Mouse (Mus musculus): ENCODE measurements around the gene Ppp1r16b. TPM values are rescaled to one million over a fixed set of nuclear protein-coding genes. Genes with fewer than 3 reads are reported as not detected.

Gene Ppp1r16b
- polyA plus RNA-seq (2015; fragmentation: Nextera tagmentation; extraction: Ambion mirVana): 30.3 and 33.3 TPM in 2 replicates

- no peaks in the 10 kb centered on the region for H3K9me3 ChIP-seq (ENCODE audit: control insufficient read depth, low read length)
- H3K27me3 ChIP-seq (replicated peaks; ENCODE audit: control insufficient read depth, insufficient read depth, low read length): peaks cover 2% of the 10 kb centered on the region; the same call in 1 of the 2 replicates
- no peak within 1 kb of the TSS for H3K27ac ChIP-seq (ENCODE audit: low read length)
- no peak within 1 kb of the TSS for H3K9ac ChIP-seq (replicated peaks; ENCODE audit: low read depth, low read length)
- ATAC-seq: no peak
- H3K4me3 ChIP-seq (replicated peaks; ENCODE audit: low read length): no peak within 1 kb of the TSS
- 68% methylated on average over 4 of the region's 4 CpGs for WGBS
- H3K4me1 ChIP-seq (replicated peaks; ENCODE audit: control insufficient read depth, insufficient read depth, low read length): peaks cover 24% of the 10 kb centered on the region
- no peaks in the 10 kb centered on the region for H3K36me3 ChIP-seq (ENCODE audit: control insufficient read depth, insufficient read depth)
- no peak within 1 kb of the TSS for H3K4me2 ChIP-seq (ENCODE audit: low read length)
Observed at GRCm38 (mm10) chr2:158665098-158665497, at the start of gene Ppp1r16b. TSS of gene Ppp1r16b (plus strand) at chr2:158665398.

GRCm38 (mm10) chr2:158615702-158616101 is 49.5 kb upstream of the Ppp1r16b start:
- WGBS: 3% methylated on average over 13 of the region's 13 CpGs
- H3K27me3 ChIP-seq (replicated peaks; ENCODE audit: control insufficient read depth, insufficient read depth, low read length): peaks cover 56% of the 10 kb centered on the region
- H3K4me3 ChIP-seq (replicated peaks; ENCODE audit: low read length): peak overlapping the region; percentile 59
- peak overlapping the region; percentile 61 for H3K4me2 ChIP-seq (ENCODE audit: low read length)
- peaks cover 22% of the 10 kb centered on the region for H3K4me1 ChIP-seq (replicated peaks; ENCODE audit: control insufficient read depth, insufficient read depth, low read length)
- no peak for ATAC-seq
- H3K36me3 ChIP-seq (ENCODE audit: control insufficient read depth, insufficient read depth): no peaks in the 10 kb centered on the region
- H3K9me3 ChIP-seq (ENCODE audit: control insufficient read depth, low read length): no peaks in the 10 kb centered on the region
- peak overlapping the region; percentile 41; the same call in 1 of the 2 replicates for H3K9ac ChIP-seq (replicated peaks; ENCODE audit: low read depth, low read length)
- H3K27ac ChIP-seq (ENCODE audit: low read length): no peak overlapping the region

GRCm38 (mm10) chr2:158616296-158616695 is 48.9 kb upstream of the Ppp1r16b start:
- ATAC-seq: peak; percentile 76
- H3K27ac ChIP-seq (ENCODE audit: low read length): peak overlapping the region; percentile 64
- under 1% methylated on average over 12 of the region's 12 CpGs for WGBS
- peaks cover 51% of the 10 kb centered on the region for H3K27me3 ChIP-seq (replicated peaks; ENCODE audit: control insufficient read depth, insufficient read depth, low read length)
- peak overlapping the region; percentile 41; the same call in 1 of the 2 replicates for H3K9ac ChIP-seq (replicated peaks; ENCODE audit: low read depth, low read length)
- peak overlapping the region; percentile 61 for H3K4me2 ChIP-seq (ENCODE audit: low read length)
- H3K4me1 ChIP-seq (replicated peaks; ENCODE audit: control insufficient read depth, insufficient read depth, low read length): peaks cover 18% of the 10 kb centered on the region
- no peaks in the 10 kb centered on the region for H3K36me3 ChIP-seq (ENCODE audit: control insufficient read depth, insufficient read depth)
- peak overlapping the region; percentile 59 for H3K4me3 ChIP-seq (replicated peaks; ENCODE audit: low read length)
- H3K9me3 ChIP-seq (ENCODE audit: control insufficient read depth, low read length): no peaks in the 10 kb centered on the region

GRCm38 (mm10) chr2:158616790-158617189 is 48.4 kb upstream of the Ppp1r16b start:
- 0 out of 2 replicates have a peak overlapping the region, but pooled peaks have one; percentile 41 for H3K9ac ChIP-seq (replicated peaks; ENCODE audit: low read depth, low read length)
- peak; percentile 19; the same call in 1 of the 2 replicates for ATAC-seq

GRCm38 (mm10) chr2:158624718-158625222 is 40.4 kb upstream of the Ppp1r16b start, which contains the start of gene Actr5:
TSS of gene Actr5 (plus strand) at chr2:158624888.
- Histone ChIP-seq H3K9me3 (ENCODE audit: control insufficient read depth, low read length) (no peaks in the 10 kb centered on the region), H3K9ac (replicated peaks; ENCODE audit: low read depth, low read length) (peak within 1 kb of the TSS; percentile 82), H3K27me3 (replicated peaks; ENCODE audit: control insufficient read depth, insufficient read depth, low read length) (peaks cover 5% of the 10 kb centered on the region; the same call in 1 of the 2 replicates), H3K27ac (ENCODE audit: low read length) (peak within 1 kb of the TSS; percentile 88), H3K4me1 (replicated peaks; ENCODE audit: control insufficient read depth, insufficient read depth, low read length) (peaks cover 16% of the 10 kb centered on the region), H3K4me3 (replicated peaks; ENCODE audit: low read length) (peak within 1 kb of the TSS; percentile 93), H3K36me3 (ENCODE audit: control insufficient read depth, insufficient read depth) (peaks cover 3% of the 10 kb centered on the region; the same call in 1 of the 2 replicates), H3K4me2 (ENCODE audit: low read length) (peak within 1 kb of the TSS; percentile 93)
- 0% methylated on average over 39 of the region's 39 CpGs for WGBS
- ATAC-seq: peak; percentile 91

More at GRCm38 (mm10) chr2:158616790-158617189, 48.4 kb upstream of the Ppp1r16b start:
- Histone ChIP-seq H3K9me3 (ENCODE audit: control insufficient read depth, low read length) (no peaks in the 10 kb centered on the region), H3K4me2 (ENCODE audit: low read length) (peak overlapping the region; percentile 61), H3K4me3 (replicated peaks; ENCODE audit: low read length) (peak overlapping the region; percentile 59), H3K4me1 (replicated peaks; ENCODE audit: control insufficient read depth, insufficient read depth, low read length) (peaks cover 18% of the 10 kb centered on the region), H3K27me3 (replicated peaks; ENCODE audit: control insufficient read depth, insufficient read depth, low read length) (peaks cover 49% of the 10 kb centered on the region), H3K27ac (ENCODE audit: low read length) (peak overlapping the region; percentile 64), H3K36me3 (ENCODE audit: control insufficient read depth, insufficient read depth) (no peaks in the 10 kb centered on the region)
- 4% methylated on average over 11 of the region's 11 CpGs for WGBS

DNA sequence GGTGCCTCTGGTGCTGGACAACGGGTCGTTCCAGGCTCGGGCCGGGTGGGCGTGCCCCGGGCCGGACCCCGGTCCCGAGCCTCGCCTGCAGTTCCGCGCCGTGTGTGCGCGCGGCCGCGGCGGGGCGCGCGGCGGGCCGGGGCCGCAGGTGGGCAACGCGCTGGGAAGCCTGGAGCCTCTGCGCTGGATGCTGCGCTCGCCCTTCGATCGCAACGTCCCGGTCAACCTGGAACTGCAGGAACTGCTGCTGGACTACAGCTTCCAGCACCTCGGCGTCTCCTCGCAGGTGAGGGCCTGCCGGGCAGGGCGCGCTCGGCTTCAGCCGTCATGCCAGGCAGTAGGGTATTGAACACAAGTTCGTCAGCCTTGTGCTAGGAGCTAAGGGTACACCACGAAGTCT is 40.0 kb upstream of the Ppp1r16b start:
- peak overlapping the region; percentile 82 for H3K9ac ChIP-seq (replicated peaks; ENCODE audit: low read depth, low read length)
- peak; percentile 57 for ATAC-seq
- peak overlapping the region; percentile 93 for H3K4me2 ChIP-seq (ENCODE audit: low read length)
- peak overlapping the region; percentile 88 for H3K27ac ChIP-seq (ENCODE audit: low read length)
- peaks cover 16% of the 10 kb centered on the region for H3K4me1 ChIP-seq (replicated peaks; ENCODE audit: control insufficient read depth, insufficient read depth, low read length)
- H3K36me3 ChIP-seq (ENCODE audit: control insufficient read depth, insufficient read depth): peaks cover 3% of the 10 kb centered on the region; the same call in 1 of the 2 replicates
- peak overlapping the region; percentile 93 for H3K4me3 ChIP-seq (replicated peaks; ENCODE audit: low read length)
- peaks cover under 1% of the 10 kb centered on the region; the same call in 1 of the 2 replicates for H3K27me3 ChIP-seq (replicated peaks; ENCODE audit: control insufficient read depth, insufficient read depth, low read length)
- H3K9me3 ChIP-seq (ENCODE audit: control insufficient read depth, low read length): no peaks in the 10 kb centered on the region
- 0% methylated on average over 34 of the region's 44 CpGs for WGBS

- WGBS: 42% methylated on average over 8 of the region's 8 CpGs
- peaks cover 4% of the 10 kb centered on the region; the same call in 1 of the 2 replicates for H3K36me3 ChIP-seq (ENCODE audit: control insufficient read depth, insufficient read depth)
- peak overlapping the region; percentile 93 for H3K4me3 ChIP-seq (replicated peaks; ENCODE audit: low read length)
- ATAC-seq: no peak
- H3K27me3 ChIP-seq (replicated peaks; ENCODE audit: control insufficient read depth, insufficient read depth, low read length): no peaks in the 10 kb centered on the region
- peak overlapping the region; percentile 93 for H3K4me2 ChIP-seq (ENCODE audit: low read length)
- no peaks in the 10 kb centered on the region for H3K9me3 ChIP-seq (ENCODE audit: control insufficient read depth, low read length)
- peak overlapping the region; percentile 82 for H3K9ac ChIP-seq (replicated peaks; ENCODE audit: low read depth, low read length)
- peaks cover 16% of the 10 kb centered on the region for H3K4me1 ChIP-seq (replicated peaks; ENCODE audit: control insufficient read depth, insufficient read depth, low read length)
- no peak overlapping the region for H3K27ac ChIP-seq (ENCODE audit: low read length)
Observed at GRCm38 (mm10) chr2:158625697-158626096, 39.5 kb upstream of the Ppp1r16b start.

DNA sequence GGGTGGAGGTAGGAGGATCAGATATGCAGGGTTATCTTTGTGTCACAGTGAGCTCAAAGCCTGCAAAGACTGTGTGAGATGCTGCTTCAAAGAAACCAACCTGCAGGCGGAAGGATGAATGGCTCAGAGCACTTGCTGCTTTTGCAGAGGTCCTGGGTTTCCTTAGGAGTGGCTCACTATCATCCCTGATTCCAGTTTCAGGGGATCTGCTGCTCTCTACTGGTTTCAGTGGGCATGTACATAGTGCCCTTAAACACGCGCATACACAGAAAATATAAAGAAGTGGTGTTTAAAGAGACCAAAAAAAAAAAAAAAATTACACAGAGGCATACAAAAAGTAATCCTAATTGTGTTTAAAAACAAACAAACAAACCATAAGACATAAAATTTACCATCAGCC is 36.3 kb upstream of the Ppp1r16b start:
- no peak overlapping the region for H3K9ac ChIP-seq (replicated peaks; ENCODE audit: low read depth, low read length)
- no peak for ATAC-seq
- H3K4me1 ChIP-seq (replicated peaks; ENCODE audit: control insufficient read depth, insufficient read depth, low read length): peaks cover 16% of the 10 kb centered on the region
- WGBS: 60% methylated on average over 3 of the region's 3 CpGs
- H3K36me3 ChIP-seq (ENCODE audit: control insufficient read depth, insufficient read depth): peaks cover 11% of the 10 kb centered on the region
- no peak overlapping the region for H3K4me3 ChIP-seq (replicated peaks; ENCODE audit: low read length)
- H3K27me3 ChIP-seq (replicated peaks; ENCODE audit: control insufficient read depth, insufficient read depth, low read length): no peaks in the 10 kb centered on the region
- no peak overlapping the region for H3K4me2 ChIP-seq (ENCODE audit: low read length)
- H3K27ac ChIP-seq (ENCODE audit: low read length): no peak overlapping the region
- no peaks in the 10 kb centered on the region for H3K9me3 ChIP-seq (ENCODE audit: control insufficient read depth, low read length)

DNA sequence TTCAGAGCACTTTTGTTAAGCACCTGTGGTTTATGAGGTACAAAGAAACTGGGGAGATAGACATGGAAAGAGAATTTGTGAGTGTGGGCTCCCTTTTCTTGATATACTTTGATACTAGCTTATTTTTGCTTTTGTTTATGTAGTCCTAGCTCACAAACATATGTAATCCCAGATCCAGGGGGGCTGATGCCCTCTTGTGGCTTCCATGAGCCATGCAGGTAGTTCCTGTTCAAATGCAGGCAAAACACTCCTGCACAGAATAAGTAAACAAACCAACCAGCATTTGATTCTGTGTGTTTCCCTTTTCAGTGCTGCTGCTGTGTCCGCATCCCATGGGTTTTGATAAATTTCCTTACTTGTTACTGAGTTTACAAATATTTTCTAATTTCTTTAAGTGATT is 35.8 kb upstream of the Ppp1r16b start:
- no peak overlapping the region for H3K27ac ChIP-seq (ENCODE audit: low read length)
- H3K4me1 ChIP-seq (replicated peaks; ENCODE audit: control insufficient read depth, insufficient read depth, low read length): peaks cover 16% of the 10 kb centered on the region
- ATAC-seq: no peak
- H3K27me3 ChIP-seq (replicated peaks; ENCODE audit: control insufficient read depth, insufficient read depth, low read length): no peaks in the 10 kb centered on the region
- WGBS: 71% methylated on average over 1 of the region's 1 CpGs
- peaks cover 11% of the 10 kb centered on the region for H3K36me3 ChIP-seq (ENCODE audit: control insufficient read depth, insufficient read depth)
- no peak overlapping the region for H3K4me3 ChIP-seq (replicated peaks; ENCODE audit: low read length)
- H3K9me3 ChIP-seq (ENCODE audit: control insufficient read depth, low read length): no peaks in the 10 kb centered on the region
- no peak overlapping the region for H3K4me2 ChIP-seq (ENCODE audit: low read length)
- H3K9ac ChIP-seq (replicated peaks; ENCODE audit: low read depth, low read length): no peak overlapping the region

Data from forebrain, embryonic 16.5 days (tissue).